Mouse (Mus musculus) heart, adult 10 weeks (tissue): ENCODE data around the gene Kcnn1. TPM values are rescaled to one million over a fixed set of nuclear protein-coding genes. Genes with fewer than 3 reads are reported as not detected.

Experiments used
- polyA plus RNA-seq: library from polyadenylated mRNA; stranded (reverse); fragments of 350-450 nt; fragmentation: Illumina TruSeq; extraction: RNeasy Lipid Tissue Mini Kit (QIAGEN cat#74804); gene quantifications from one replicate; pipeline ENCODE4 v1.2.3, GENCODE M21; 2014; ENCODE audit warnings: low read depth, low replicate concordance

Gene Kcnn1
- 15.8 TPM for polyA plus RNA-seq

DNA sequence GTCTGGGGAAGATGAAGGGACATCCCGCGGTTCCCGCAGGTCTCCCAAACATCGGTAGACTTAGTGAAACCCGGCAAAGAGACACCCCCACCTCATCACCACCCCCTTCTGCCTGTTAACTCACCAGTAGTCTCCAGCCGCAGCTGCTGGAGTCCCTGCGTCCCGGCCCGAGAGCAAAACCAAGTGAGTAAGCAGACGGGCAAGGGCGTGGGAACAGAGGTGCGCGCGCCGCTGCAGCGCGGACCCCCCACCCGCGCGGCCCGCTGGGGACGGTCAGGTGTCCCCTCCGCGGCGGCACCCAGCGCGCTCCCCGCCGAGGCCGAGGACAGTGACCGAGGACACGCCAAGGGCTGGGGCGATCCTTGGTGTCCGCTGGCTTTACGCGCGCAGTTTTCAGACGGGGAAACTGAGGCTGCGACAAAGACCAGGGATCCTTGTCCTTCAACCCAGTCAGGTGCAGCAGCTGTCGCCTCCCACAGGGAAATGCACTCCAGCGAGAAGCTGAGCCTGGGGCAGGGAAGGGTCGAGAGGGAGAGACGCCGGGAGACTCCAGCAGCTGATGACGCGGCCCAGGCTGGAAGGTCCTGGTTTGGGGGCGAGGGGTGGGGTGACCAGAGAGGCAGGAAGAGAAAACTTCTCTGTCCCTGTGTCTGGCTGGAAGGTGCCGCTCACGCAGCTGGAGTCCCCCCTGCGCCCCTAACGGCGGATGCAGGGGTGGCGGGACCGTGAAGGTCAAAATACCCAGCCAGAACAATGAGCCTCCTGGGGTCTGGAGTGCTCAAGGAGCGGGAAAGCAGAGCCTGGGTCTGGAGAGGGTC is at the start of gene Kcnn1:
Kcnn1 (minus strand) TSS at position 435 of the 818 bp plus-strand sequence.

DNA sequence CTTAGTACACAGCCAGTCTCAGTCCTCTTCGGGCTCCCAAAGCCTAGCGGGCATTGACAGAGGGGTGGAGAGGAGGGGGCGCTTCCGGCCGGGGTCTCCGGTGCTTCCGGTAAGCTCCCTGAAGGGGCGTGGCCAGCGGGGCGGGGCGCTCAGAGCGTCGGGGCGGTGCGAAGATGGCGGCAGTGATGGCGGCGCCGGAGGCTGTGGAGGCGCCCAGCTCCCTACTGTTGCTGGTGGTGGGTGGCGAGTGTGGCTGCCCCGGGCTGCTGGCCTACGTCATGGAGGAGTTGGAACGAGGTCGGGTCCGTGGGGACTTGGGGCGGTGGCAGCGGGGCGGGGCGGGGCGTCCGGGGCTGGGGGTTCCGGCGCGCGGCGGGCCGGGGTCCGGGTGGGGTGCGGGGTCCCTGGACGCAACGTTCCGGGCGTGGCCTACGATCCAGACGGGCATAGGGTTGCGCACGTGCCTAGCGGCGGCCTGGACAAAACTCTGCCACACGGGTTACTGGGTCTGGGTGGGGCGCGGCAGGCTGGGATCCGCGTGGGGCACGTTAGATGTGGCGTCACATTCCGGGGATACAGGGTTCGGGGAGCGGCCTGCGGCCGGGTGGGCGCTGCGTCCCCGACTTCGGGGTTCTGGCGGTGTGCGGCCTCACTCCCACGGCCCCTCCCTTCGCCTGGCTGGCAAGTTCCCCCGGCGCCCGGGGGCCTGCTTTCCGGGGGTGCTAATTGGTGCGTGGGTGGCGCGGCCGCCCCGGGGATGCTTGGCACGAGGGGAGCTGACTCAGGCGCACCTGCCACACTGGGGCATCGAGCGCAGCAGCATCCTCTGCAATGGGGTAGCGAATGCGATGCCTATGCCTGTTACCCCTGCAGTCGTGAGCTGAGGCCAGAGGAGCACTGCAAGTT is 43.0 kb upstream of the Kcnn1 start, which contains the start of gene Map1s:
Map1s (plus strand) TSS at position 102 of the 906 bp plus-strand sequence.

DNA sequence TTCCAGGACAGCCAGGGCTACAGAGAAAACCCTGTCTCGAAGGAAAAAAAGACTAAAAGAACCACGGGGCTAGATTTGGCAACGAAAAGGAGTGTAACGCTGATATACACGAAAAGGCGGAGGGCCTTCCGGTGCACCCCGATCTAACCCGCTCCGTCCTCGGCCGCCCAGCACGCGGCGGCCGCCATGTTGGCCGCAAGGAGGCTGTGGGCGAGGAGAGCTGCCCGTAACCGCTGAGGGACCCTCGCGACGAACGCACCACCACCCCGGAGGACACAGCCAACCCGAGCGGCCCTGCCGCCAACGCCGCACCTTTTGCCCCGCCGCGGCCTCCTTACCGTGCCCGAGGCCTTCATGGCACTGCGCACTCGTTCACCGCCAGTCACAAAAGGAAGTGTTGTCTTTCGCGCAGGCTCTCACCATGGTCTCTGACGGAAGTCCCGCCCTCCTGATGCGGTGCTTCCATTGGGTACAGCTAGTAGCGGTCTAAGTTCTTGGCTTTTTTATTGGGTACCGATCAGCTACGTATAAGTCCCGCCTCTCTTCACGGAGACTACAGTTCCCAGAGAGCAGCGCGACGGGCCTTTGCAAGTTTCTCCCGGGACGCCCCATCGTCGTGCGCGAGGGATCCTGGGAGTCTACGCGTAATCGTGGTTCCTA is 34.1 kb upstream of the Kcnn1 start, which contains the start of gene Rpl18a:
Rpl18a (minus strand) TSS at position 392 of the 660 bp plus-strand sequence.

DNA sequence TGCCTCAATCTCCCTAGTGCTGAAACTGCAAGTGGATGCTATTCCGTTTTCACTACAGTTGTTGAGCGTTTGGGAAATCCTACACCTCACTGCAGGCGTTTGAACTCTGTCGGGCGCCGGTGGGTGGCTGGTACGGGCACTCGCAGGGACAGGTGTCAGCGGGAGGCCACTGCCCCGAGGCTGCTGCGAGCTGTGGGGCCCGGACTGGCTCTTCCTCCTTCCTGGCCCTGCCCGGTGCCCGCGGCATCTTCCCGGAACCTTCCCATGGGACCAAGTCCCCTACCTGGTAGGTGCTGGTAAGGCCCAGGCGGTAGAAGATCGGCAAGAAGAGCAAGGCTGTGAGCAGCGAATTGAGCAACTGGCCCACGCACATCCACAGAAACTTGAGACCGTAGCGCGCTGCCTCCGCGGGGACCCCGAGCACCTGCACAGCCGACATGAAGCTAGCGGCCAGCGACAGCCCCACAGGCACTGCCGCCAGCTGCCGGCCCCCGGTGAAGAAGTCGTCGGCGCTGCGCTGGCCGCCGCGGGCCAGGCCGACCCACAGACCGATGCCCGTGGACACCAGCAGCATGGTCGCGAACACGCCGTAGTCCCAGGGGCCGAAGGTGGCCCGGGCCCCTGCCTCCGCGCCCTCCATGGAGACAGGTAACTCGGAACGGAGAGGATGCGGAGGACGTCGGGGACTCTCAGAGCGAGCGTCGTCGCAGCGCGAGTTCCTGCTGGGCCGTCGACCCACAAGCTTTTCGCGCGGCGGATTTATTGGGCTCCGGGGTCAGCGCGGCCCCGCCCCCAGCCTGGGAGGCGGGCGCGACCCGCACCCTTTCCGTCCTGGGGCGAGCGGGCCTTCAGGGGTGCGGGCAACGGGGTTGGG is 29.2 kb upstream of the Kcnn1 start, which contains the start of gene Slc5a5:
Slc5a5 (minus strand) TSS at position 736 of the 874 bp plus-strand sequence.

DNA sequence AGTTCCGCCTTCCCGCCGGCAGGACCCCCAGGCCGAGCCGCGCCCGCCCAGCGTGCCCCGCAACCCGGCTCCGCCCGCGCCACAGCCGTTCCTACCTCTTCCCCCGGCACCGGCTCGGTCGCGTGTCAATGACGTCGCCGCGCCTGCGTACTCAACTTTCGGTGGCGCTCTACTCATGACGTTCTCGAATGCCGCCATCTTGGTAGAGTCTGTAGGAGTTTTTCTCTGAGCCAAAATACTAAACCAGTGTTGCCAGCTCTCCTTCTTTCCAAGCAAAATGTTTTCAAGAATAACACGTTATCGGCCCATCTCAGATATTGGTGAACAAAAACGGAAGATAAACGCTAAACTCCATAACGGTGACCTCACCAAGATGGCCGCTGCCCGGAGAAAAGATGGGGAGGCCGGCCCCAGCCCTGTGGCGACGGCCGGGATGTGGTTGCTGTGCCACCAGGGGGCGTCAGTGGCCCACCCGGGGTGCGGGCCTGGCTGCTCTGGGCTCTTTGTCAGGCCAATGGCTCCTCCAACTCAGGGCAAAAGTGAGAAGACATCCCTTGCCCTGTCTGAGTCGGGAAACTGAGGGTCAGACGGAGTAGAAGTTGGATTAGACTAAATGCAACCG is 10.4 kb upstream of the Kcnn1 start, which contains the start of gene Ccdc124:
Ccdc124 (minus strand) TSS at position 572 of the 622 bp plus-strand sequence.

DNA sequence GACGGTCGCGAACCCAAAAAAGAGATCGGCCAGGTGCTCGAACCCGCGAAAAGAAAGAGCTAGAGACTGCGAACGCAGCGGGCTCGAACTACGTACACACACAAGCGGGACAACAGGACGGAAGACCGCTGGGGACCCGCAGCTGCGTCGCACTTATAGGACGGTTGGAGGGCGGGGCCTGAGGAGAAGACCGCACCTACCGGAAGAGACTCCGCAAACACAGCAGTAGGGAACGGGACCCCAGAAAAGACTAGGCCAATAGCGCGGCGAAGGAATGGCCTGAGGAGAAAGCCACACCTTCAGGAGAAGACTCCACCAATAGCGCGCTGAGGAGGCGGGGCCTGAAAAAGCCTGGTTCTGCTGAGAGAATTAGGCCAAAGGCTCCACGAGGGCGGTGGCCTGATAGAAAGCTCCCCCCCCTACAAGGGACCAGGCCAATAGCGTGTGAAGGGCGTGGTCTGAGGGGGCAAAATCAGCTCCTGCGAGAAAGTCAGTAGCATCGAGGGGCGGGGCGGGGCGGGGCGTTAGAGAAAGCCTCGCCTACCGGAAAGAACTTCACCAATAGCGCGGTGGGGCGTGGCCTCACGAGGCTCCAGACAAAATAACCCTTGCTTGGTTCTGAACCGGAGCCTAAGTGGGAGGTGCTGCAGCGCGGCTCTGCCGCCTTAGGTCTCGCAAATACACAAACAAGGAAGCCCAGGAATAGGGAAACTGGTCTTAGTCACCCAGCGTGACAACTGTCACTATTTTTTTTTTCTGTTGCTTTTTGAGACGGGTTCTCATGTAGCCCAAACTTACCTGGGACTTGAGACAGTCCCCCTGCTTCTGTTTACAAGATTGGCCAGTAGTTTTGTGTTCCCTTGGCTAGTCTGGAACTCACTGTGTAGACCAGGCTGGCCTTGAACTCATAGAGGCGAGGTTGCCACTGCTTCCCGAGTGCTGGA is 23.4 kb downstream of the Kcnn1 start, which contains the start of gene Arrdc2:
Arrdc2 (minus strand) TSS at position 313 of the 944 bp plus-strand sequence.

DNA sequence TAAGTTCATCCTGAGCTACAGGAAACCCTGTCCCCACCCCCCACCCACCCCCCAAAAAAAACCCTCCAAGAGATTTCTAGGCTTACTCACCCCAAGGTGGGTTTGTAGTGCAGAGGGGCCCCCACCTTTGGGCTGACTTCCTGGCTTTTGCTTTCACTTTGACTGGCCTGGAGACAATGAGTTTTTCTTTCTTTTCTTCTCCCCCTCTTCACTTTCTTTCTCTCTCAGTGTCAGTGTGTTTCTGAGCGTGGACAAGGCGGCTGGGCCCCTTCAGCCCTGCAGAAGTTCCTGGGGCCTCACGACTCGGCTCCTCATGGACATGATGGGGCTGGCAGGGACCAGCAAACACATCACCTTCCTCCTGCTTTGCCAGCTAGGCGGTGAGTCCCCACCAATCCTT is 54.8 kb downstream of the Kcnn1 start, which contains the start of gene Il12rb1:
Il12rb1 (plus strand) TSS at position 211 of the 400 bp plus-strand sequence.

DNA sequence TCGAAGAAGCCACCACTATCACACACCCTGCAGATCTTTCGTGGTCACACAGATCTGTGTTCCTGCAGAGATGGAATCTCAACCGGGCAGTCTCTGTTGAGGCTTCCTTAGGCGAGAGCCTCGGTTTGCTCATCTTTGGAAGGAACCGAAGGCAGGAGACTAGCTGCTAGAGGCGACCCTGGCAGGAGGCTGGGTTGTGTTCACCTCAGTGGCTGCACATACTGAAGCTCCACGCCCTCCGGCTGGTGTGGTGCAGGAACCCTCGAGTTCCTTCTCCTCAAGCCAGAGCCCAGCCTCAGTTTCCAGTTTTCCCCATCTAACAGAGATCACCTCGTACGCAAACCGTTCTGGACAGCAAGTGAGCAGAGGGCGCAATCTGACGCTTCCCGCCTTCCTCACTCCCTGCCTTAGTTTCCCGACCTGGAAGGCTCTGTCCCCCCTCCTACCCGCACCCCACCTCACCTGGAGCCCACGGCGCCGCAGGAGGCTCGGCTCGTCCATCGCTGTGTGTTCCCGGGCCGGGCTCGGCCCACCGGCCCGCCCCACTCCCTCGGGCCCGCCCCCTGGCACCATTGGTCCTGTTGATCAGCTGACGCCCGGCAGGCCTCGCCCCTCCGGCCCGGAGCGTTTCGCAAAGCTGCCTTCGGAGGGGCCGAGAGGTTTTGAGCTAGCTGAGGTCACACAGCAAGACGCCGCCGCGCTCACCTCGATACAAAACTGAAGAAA is 58.4 kb downstream of the Kcnn1 start, which contains the start of gene Mast3:
Mast3 (minus strand) TSS at position 574 of the 726 bp plus-strand sequence.

Other genes starting within 250 kb of the Kcnn1 start
- 2.3 TPM for gene Lrrc25, start 247.1 kb downstream of the Kcnn1 start, polyA plus RNA-seq
- 2.1 TPM for gene Gdf15, start 230.8 kb downstream of the Kcnn1 start, polyA plus RNA-seq
- gene Pgpep1, start 202.9 kb downstream of the Kcnn1 start, polyA plus RNA-seq, result 23.9 TPM
- 90.3 TPM for gene Lsm4, start 190.0 kb downstream of the Kcnn1 start, polyA plus RNA-seq
- 59.5 TPM for gene Jund, start 164.3 kb downstream of the Kcnn1 start, polyA plus RNA-seq
- not detected for gene Iqcn, start 159.8 kb downstream of the Kcnn1 start, polyA plus RNA-seq
- gene Gm3336, start 144.7 kb downstream of the Kcnn1 start, polyA plus RNA-seq, result not detected
- 7.0 TPM for gene Pde4c, start 139.5 kb downstream of the Kcnn1 start, polyA plus RNA-seq
- gene Rab3a, start 108.6 kb downstream of the Kcnn1 start, polyA plus RNA-seq, result 57.6 TPM
- 19.0 TPM for gene Mpv17l2, start 102.3 kb downstream of the Kcnn1 start, polyA plus RNA-seq
- 24.1 TPM for gene Pik3r2, start 86.5 kb downstream of the Kcnn1 start, polyA plus RNA-seq
- 6.4 TPM for gene Mast3, start 58.2 kb downstream of the Kcnn1 start, polyA plus RNA-seq
- gene Il12rb1, start 54.8 kb downstream of the Kcnn1 start, polyA plus RNA-seq, result not detected
- gene Arrdc2, start 23.5 kb downstream of the Kcnn1 start, polyA plus RNA-seq, result 11.1 TPM
- 55.5 TPM for gene Ccdc124, start 10.7 kb upstream of the Kcnn1 start, polyA plus RNA-seq
- not detected for gene Slc5a5, start 29.5 kb upstream of the Kcnn1 start, polyA plus RNA-seq
- gene Rpl18a, start 34.2 kb upstream of the Kcnn1 start, polyA plus RNA-seq, result 1,294 TPM
- gene Map1s, start 42.7 kb upstream of the Kcnn1 start, polyA plus RNA-seq, result 9.2 TPM